Mouse (Mus musculus): ENCODE results near the gene 9130023H24Rik.

9130023H24Rik gene

DNA sequence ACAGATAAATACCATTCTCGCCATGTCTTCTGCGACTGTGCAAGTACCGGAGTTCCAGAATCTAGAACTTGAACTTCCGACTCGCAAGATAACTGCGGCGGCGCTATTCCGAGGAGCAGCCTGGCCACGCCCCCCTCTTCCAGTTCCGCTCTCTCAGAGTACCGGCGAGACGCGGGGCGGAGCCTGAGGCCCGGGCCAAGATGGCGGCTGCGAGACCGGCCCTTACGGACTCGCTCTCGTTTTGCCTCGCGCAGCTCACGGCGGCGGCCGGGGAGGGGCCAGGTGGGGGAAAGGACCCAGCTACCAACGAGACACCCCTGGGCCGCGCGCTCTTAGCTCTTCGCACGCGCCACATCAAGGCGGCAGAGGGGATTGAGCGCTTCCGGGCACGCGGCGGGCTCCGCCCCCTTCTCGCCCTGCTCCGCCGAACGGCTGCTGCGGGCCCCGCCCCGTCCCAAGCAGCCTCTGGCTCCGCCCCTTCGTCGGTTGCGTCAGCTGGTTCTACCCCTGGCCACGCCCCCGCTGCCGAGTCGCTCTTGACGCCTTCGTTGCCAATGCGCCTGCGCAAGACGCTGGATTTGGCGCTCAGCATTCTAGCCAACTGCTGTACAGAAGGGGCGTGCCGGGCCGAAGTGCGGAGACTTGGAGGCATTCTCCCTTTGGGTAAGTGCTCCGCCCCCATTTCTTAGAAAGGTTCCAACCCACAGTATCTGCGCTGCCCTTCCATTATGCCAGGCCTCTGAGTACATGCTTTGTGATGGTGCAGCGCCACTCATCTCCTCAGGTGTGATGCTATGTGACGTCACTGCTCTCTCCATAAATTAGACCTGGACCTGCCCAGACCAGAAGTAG, at the start of gene 9130023H24Rik:
TSS of gene 9130023H24Rik (minus strand) at position 105 of the 852 bp plus-strand sequence.
- peak; percentile 100 for DNase-seq (ENCODE audit: low spot score)

DNA sequence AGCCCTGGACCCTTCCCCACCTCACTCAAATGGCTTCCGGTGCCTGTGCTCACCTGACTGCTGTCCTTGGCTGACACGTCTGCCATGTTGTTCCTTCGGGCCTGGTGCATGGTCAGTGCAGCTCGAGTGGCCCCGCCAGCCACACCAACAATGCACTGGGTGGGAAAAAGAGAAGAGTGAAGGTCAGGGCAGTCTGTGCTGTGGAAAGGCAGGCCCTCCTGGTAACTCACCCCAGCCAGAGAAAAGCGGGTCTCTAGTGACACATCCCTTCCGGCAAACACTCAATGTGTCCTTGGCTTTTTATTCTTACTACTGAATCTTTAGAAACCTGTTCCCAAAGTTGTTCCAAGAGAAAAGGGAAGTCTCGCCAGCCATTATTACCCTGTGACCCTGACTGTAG, 47.2 kb upstream of the 9130023H24Rik start:
- no peak for DNase-seq (ENCODE audit: low spot score)

GRCm38 (mm10) chr7:128284047-128284446, 46.2 kb upstream of the 9130023H24Rik start:
- DNase-seq (ENCODE audit: low spot score): no peak

DNA sequence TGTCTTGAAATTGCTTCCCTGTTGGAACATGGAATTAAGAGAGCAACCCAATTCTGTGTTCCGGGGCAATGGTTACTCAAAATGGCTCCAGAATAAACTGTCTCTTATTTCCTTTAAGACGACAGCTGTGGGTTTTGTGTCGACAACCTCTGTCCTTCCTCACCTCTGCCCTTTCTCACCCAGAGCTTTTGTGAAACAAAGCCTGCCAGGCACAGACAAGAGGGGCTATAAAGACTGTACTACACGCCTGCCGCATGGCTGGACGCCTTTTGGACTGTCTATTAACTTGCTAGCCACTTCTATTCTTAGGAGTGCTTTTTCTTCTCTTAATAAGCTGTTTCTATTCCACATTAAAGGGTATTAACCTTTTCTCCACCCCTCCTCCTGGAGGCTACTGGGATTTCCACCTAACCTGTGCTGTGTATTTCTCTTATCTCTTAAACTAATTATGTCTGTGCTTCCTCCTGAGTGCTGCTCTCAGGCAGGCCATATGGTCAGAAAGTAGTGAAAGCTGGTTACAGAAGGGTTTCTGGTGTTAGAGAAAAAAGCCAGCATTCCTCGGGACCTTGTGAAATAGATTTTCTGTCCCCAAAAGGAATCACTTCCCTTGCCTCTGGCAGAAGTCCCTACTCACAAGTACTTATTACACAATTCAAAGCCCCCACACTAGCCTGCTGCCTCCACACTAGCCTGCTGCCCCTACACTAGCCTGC, 44.9 kb upstream of the 9130023H24Rik start:
- DNase-seq (ENCODE audit: low spot score): no peak

DNA sequence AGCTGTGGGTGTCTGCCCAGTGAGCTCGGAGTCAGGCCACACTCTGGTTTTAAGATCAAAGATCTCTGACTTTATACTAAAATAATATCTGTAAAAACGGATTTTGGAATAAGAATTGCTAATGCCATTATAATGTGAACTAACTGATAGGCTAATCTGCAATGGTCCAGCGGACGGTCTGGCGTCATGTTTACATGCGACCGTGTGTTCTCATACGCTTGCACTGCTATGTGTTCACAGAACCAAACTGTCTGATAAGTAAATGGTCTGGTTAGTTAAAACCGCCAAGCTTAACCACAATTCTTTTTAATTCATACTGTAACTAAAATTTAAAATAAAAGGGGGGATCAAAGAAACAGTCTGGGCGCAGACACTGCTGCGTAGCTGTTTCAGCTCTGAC, 43.9 kb upstream of the 9130023H24Rik start:
- DNase-seq (ENCODE audit: low spot score): no peak

GRCm38 (mm10) chr7:128279750-128280149, 41.9 kb upstream of the 9130023H24Rik start:
- DNase-seq (ENCODE audit: low spot score): no peak

- DNase-seq (ENCODE audit: low spot score): no peak
These were observed 38.2 kb upstream of the 9130023H24Rik start for GRCm38 (mm10) chr7:128276051-128276450.

DNA sequence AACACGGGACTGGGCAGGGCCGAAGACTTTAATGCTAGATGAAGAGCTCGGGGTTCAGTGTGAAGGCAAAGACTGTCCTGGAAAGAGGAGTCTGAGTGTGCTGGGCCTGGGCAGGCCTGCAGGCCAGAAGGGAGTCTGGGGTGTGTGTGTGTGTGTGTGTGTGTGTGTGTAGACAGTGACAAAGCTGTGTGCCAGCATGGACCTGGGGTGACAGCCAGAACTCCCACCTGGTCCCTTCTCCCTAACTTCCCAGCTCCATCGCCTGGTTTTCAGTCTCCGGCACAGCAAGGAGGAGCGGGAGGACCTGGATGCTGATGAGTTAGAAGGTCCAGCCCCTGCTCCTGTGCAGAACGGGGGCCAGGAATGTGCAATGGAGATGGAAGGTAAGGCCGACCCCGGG, 33.7 kb upstream of the 9130023H24Rik start:
- no peak for DNase-seq (ENCODE audit: low spot score)

DNA sequence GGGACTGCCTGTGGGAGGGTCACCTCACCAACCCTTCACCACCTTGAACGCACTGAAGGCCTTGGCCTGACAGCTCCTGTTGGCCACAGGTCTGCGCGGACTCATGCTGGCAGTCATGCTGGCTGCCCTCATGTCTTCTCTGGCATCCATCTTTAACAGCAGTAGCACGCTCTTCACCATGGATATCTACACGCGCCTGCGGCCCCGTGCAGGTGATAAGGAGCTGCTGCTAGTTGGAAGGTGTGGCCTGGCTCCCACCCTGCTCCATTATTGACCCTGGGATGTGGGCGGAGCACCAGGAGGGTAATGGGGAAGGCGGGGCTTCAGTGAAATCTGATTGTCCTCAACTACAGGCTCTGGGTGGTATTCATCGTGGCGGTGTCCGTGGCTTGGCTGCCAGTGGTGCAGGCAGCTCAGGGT, 32.6 kb upstream of the 9130023H24Rik start:
- DNase-seq (ENCODE audit: low spot score): no peak

DNA sequence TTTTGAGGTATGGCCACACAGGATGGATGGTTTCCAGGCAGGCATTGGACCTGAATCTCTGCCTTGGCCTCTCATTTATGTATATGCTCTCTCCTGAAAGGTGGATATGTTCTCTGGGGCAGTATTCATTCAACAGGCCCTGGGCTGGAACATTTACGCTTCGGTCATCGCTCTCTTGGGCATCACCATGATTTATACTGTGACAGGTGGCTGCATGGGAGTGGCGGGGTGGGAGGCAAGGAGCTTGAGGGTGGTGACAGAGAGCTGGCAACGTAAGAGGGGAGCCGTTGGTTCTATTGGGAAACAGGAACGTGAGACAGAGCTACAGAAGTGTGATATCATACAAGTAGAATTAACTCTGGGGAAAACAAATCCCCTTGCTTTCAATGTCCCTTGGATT, 30.0 kb upstream of the 9130023H24Rik start:
- DNase-seq (ENCODE audit: low spot score): no peak

- no peak for DNase-seq (ENCODE audit: low spot score)
These were observed 29.6 kb upstream of the 9130023H24Rik start for GRCm38 (mm10) chr7:128267391-128267790.

DNA sequence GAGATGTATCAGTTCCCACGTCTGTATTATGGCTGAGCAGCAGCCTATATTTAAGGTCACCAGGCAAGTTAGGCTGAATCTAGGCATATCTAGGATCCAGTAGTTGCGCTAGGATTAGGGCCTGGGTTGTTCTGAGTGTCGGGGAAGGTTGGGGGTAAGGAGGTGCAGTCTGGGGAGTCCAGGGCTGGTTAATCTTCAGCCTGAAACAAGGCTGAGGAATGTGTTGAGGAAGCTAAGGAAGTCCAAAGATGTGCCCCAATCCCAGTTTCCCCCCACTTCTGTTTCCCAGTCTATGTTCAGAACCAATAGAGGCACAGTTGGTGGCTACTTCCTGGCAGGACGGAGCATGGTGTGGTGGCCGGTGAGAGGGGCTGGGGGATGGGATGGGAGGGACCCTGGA, 28.2 kb upstream of the 9130023H24Rik start:
- no peak for DNase-seq (ENCODE audit: low spot score)

- DNase-seq (ENCODE audit: low spot score): no peak
These were observed 27.6 kb upstream of the 9130023H24Rik start, which contains the start of gene Slc5a2 for GRCm38 (mm10) chr7:128265411-128265810. Gene Slc5a2, plus strand, starts transcription at chr7:128265657.

DNA sequence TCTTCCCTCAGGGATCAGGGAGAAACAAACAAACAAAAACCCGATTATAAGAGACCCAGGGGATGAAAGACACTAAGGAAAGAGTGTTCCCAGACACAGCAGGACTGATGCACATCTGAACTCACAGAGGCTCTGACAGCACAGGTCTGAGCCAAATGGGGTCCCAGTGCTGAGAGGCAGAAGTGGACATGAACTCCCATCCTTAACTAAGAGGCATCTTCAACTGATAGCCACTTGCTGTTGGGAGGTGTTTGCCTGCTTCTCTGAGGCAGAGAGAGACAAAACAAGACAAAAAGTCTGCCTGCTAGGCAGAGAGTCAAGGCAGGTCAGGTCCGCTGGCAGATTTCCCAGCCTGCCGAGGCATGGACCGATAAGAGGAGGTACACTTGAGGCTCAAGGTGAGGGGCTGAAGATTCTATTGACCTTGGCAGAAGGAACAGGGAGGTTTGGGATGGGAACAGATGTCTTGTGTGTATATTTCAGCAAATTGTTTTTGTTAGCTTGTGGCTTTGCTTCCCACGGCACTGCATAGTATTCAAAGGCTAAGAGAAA, 19.0 kb upstream of the 9130023H24Rik start:
- DNase-seq (ENCODE audit: low spot score): peak; percentile 84

DNA sequence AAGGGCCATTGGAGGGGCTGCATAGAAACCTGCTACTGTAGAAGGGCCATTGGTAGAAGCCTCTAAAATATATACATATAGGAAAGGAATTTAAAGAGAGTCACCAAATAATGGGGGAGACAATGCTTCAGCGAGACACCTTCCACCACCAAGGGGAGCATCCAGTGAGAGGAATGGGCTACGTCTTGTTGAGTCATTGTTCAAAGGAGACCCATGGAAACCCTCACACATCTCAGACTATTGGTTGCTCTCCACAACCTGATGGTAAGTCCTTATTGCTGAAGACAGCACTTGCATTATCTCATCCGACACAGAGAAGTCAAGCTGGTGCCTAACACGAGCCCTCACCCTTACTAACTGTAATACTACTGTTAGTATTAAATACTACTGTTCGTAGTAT, 17.9 kb upstream of the 9130023H24Rik start:
- no peak for DNase-seq (ENCODE audit: low spot score)

DNA sequence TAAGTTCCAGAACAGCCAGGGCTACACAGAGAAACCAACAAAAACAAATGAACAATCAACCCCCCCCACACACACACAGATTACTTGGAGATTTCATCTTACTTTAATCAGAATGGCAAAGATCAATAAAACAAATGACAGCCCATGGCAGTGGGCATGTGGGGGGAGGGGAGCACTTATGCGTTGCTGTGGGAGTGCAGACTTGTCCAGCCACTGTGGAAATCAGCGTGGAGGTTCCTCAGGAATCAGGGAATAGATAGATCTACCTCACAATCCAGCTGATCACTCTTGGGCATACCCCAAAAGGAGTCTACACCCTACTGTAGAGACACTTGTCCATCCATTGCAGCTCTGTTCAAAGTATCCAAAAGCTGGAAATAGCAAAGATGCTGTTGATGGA, 17.1 kb upstream of the 9130023H24Rik start:
- no peak for DNase-seq (ENCODE audit: low spot score)

DNA sequence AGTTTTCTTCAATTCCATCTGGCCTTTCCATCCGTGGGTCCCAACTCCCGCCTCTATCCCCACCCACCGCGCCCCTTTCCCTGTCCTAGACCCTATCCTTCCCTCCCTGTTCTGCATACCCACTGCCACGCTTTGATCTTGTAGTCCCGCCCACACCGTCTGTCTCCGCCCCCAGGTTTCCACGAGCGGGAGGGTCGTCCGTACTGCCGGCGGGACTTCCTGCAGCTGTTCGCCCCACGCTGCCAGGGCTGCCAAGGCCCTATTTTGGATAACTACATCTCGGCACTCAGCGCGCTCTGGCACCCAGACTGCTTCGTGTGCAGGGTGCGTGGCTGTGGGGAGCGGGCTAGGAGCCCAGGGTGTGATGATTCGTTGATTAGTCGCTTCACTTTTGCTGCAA, 14.8 kb upstream of the 9130023H24Rik start:
- no peak for DNase-seq (ENCODE audit: low spot score)

GRCm38 (mm10) chr7:128251946-128252345, 14.1 kb upstream of the 9130023H24Rik start:
- DNase-seq (ENCODE audit: low spot score): no peak

- no peak for DNase-seq (ENCODE audit: low spot score)
These were observed 12.2 kb upstream of the 9130023H24Rik start for GRCm38 (mm10) chr7:128249998-128250397.

GRCm38 (mm10) chr7:128248081-128249042, 10.5 kb upstream of the 9130023H24Rik start:
- DNase-seq (ENCODE audit: low spot score): no peak

DNA sequence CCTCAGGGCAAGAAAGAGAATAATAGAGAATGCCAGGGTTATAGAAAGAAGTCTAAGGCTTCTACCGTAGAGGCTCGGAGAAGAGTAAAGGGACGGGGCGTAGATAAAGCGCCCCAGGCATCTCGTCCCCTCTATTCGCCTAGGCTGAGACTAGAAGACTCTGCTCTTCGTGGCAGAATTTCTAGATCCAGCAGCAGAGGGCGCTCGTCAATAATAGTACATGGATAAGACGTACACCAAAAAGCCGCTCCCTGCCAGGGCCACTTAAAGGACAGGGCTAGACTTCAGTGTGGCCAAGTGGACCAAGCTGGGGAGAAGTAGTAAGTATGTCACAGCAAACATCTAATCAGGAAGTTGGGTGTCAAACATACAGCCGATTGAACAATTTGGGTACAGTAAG, 9.6 kb upstream of the 9130023H24Rik start:
- DNase-seq (ENCODE audit: low spot score): peak; percentile 74

All from ovary, adult 18-20 months (tissue).